Mouse (Mus musculus) liver, adult 10 weeks (tissue): ENCODE measurements around the gene Phf21a. TPM values are rescaled to one million over a fixed set of nuclear protein-coding genes. Genes with fewer than 3 reads are reported as not detected.

Experiments
- polyA plus RNA-seq: library from polyadenylated mRNA; stranded (reverse); fragments of 350-450 nt; fragmentation: Illumina TruSeq; extraction: RNeasy Lipid Tissue Mini Kit (QIAGEN cat#74804); gene quantifications from one replicate; pipeline ENCODE4 v1.2.3, GENCODE M21; 2014; ENCODE audit warnings: low read depth, low replicate concordance

The Phf21a gene
- 14.7 TPM for polyA plus RNA-seq

DNA sequence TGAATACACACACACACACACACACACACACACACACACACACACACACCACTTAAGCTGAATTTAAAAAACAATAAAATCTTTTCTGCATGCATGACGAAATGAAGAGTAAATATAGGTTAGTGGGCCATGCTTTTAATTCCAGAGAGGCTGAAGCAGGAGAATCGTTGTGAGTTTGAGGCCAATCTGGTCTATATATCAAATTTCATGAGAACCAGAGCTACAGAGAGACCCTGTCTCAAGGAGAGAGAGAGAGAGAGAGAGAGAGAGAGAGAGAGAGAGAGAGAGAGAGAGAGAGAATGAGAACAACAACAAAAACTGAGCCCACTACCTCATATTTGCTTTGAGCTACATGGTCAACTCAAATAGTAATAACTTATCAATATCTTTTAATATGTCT, at the start of gene Phf21a:
Phf21a (plus strand) TSS at position 301 of the 400 bp plus-strand sequence.

DNA sequence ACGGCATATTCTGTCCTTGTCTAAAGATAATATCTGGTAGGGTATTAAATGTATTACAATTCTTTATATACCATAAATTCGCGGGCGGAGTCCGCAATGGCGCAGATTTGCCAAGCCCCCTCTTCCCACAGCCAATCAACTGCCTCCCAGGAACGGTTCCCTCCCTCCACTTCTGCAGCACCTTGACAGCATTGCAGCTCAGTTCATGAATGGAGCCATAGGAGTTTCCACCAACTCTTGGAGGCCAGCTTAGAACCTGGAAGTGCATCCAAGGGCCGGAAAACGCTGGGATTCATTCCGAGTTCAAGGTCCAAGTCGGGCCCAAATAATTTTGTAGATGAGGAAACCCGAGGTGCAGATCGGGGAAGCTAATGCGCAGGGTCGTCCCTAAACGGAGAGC, 281.6 kb downstream of the Phf21a start, which contains the start of the genes Pex16 and Large2:
Pex16 (plus strand) TSS at position 163 of the 400 bp plus-strand sequence.
Large2 (minus strand) TSS at position 356 of the 400 bp plus-strand sequence.

DNA sequence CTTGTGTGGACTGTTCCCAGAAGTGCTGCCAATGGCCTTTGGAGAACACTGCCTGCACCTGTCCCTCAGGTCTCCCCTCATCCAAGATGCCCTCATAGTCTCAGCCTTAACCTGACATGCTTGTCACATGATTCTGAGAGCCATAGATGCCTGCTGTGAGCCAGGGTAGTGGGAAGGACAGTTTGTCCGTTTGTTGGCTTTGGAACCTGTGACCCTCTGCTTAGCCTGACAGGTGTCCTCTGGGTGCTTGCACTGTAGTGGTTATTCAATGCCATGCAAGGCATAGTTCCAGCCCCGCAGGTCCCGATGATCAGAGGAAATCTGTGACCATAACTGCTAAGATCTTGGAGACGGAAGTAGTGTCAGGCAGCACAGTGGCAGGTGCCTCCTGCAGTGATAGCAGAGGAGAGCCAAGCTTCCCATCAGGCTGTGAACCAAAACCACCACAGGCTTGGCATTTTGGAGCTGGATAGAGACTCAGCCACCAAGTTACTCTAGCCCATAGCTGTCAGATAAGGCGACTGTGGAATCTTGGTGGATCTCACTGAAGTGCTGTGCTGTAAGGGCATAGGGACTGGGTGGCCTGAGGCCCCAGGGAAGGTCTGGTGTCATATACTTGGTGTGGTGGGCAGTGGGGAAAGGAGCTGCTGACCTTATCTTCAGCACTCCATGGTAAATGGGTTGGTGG, 289.1 kb downstream of the Phf21a start, which contains the start of gene 1700029I15Rik:
1700029I15Rik (plus strand) TSS at position 638 of the 688 bp plus-strand sequence.

DNA sequence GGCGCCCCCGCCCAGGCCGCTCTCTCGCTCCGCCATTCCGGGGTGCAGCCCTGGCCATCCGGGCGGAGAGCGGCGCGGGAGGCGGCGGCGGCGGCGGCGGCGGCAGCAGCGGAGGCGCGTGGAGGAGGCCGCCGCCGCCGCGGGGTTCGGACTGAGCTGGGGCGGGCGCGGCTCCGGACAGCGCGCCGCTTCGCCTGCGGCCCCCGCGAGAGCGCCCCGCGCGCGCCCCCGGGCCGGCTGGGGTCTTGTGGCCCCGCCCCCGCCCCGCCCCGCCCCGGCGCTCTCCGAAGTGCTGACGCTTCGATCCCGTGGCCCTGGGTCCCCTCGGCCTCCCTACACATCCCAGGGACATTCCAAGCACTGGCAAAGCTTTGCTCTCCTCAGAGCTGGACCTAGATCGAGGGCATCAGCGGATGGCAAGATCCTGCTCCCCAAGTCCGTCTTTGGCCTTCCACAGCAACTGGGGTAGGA, 308.2 kb downstream of the Phf21a start, which contains the start of gene Mapk8ip1:
Mapk8ip1 (minus strand) TSS at position 173 of the 471 bp plus-strand sequence.

Other genes with a start within 250 kb of the Phf21a start
- gene Chrm4, start 165.9 kb upstream of the Phf21a start, polyA plus RNA-seq = not detected
- not detected for gene Mdk, start 160.8 kb upstream of the Phf21a start, polyA plus RNA-seq
- gene Gm9821, start 147.4 kb upstream of the Phf21a start, polyA plus RNA-seq = not detected
- 2.0 TPM for gene Dgkz, start 117.3 kb upstream of the Phf21a start, polyA plus RNA-seq
- gene Creb3l1, start 68.6 kb upstream of the Phf21a start, polyA plus RNA-seq = 0.53 TPM